Mouse (Mus musculus): ENCODE results near the gene Cygb.
"Not testable (repeated sequence)": the region's sequence is repeated elsewhere in the genome, so short reads cannot be mapped to it uniquely, and the experiment has no call there.

The Cygb gene

GRCm38 (mm10) chr11:116615735-116616437, 38.2 kb downstream of the Cygb start:
- DNase-seq (ENCODE audit: low spot score in 2 of 2) = peak; percentile 81 to 85

GRCm38 (mm10) chr11:116613234-116613633, 40.9 kb downstream of the Cygb start:
- no peak for DNase-seq (ENCODE audit: low spot score in 2 of 2)

- no peak for DNase-seq (ENCODE audit: low spot score in 2 of 2)
Measured at GRCm38 (mm10) chr11:116612554-116612953, 41.6 kb downstream of the Cygb start.

- no peak for DNase-seq (ENCODE audit: low spot score in 2 of 2)
Measured at GRCm38 (mm10) chr11:116611883-116612282, 42.2 kb downstream of the Cygb start.

GRCm38 (mm10) chr11:116611168-116611567, 42.9 kb downstream of the Cygb start:
- not testable (repeated sequence) for DNase-seq (ENCODE audit: low spot score in 2 of 2)

GRCm38 (mm10) chr11:116609965-116610630, 44.0 kb downstream of the Cygb start:
- no peak for DNase-seq (ENCODE audit: low spot score in 2 of 2)

GRCm38 (mm10) chr11:116607717-116608116, 46.4 kb downstream of the Cygb start:
- DNase-seq (ENCODE audit: low spot score in 2 of 2) = no peak

GRCm38 (mm10) chr11:116604097-116604496, 50.0 kb downstream of the Cygb start:
- DNase-seq (ENCODE audit: low spot score in 2 of 2) = no peak

- no peak for DNase-seq (ENCODE audit: low spot score in 2 of 2)
Measured at GRCm38 (mm10) chr11:116603339-116603738, 50.8 kb downstream of the Cygb start.

GRCm38 (mm10) chr11:116602043-116602442, 52.1 kb downstream of the Cygb start:
- no peak for DNase-seq (ENCODE audit: low spot score in 2 of 2)

GRCm38 (mm10) chr11:116601166-116601565, 52.9 kb downstream of the Cygb start:
- no peak for DNase-seq (ENCODE audit: low spot score in 2 of 2)

GRCm38 (mm10) chr11:116599230-116599629, 54.9 kb downstream of the Cygb start:
- DNase-seq (ENCODE audit: low spot score in 2 of 2) = no peak

- DNase-seq (ENCODE audit: low spot score in 2 of 2) = no peak
Measured at GRCm38 (mm10) chr11:116598193-116598592, 55.9 kb downstream of the Cygb start.

GRCm38 (mm10) chr11:116596766-116597165, 57.3 kb downstream of the Cygb start:
- no peak for DNase-seq (ENCODE audit: low spot score in 2 of 2)

Measured in heart, adult 9 months (tissue).